Mouse (Mus musculus): Measurements from ENCODE around the gene Gata3.

Gene Gata3

GRCm38 (mm10) chr2:9885217-9885770 lies 4.5 kb downstream of the Gata3 start:
- DNase-seq: no peak

GRCm38 (mm10) chr2:9884533-9885216 lies 5.2 kb downstream of the Gata3 start:
- DNase-seq: no peak

- DNase-seq: no peak
These were observed 5.9 kb downstream of the Gata3 start for GRCm38 (mm10) chr2:9883803-9884532.

GRCm38 (mm10) chr2:9882926-9883802 lies 6.7 kb downstream of the Gata3 start:
- peak; percentile 28 for DNase-seq

- DNase-seq: no peak
These were observed 7.4 kb downstream of the Gata3 start for GRCm38 (mm10) chr2:9882371-9882925.

GRCm38 (mm10) chr2:9881611-9882023 lies 8.2 kb downstream of the Gata3 start:
- peak; percentile 20 for DNase-seq

GRCm38 (mm10) chr2:9881051-9881591 lies 8.7 kb downstream of the Gata3 start, which contains the start of gene 4930412O13Rik:
Gene 4930412O13Rik, plus strand, starts transcription at chr2:9881252.
- DNase-seq: no peak

- no peak for DNase-seq
These were observed 9.6 kb downstream of the Gata3 start for GRCm38 (mm10) chr2:9880271-9880670.

GRCm38 (mm10) chr2:9879493-9879892 lies 10.3 kb downstream of the Gata3 start:
- DNase-seq: peak; percentile 88

GRCm38 (mm10) chr2:9879092-9879491 lies 10.7 kb downstream of the Gata3 start:
- DNase-seq: no peak

GRCm38 (mm10) chr2:9878564-9879081 lies 11.2 kb downstream of the Gata3 start:
- peak; percentile 40 for DNase-seq

GRCm38 (mm10) chr2:9877966-9878563 lies 11.8 kb downstream of the Gata3 start:
- DNase-seq: no peak

GRCm38 (mm10) chr2:9877326-9877690 lies 12.5 kb downstream of the Gata3 start:
- no peak for DNase-seq

- no peak for DNase-seq
These were observed 13.1 kb downstream of the Gata3 start for GRCm38 (mm10) chr2:9876621-9877325.

- no peak for DNase-seq
These were observed 14.0 kb downstream of the Gata3 start for GRCm38 (mm10) chr2:9875676-9876357.

- no peak for DNase-seq
These were observed 14.6 kb downstream of the Gata3 start for GRCm38 (mm10) chr2:9875220-9875619.

- DNase-seq: no peak
These were observed 15.2 kb downstream of the Gata3 start for GRCm38 (mm10) chr2:9874467-9875219.

- no peak for DNase-seq
These were observed 16.1 kb downstream of the Gata3 start for GRCm38 (mm10) chr2:9873757-9874156.

- DNase-seq: no peak
These were observed 17.2 kb downstream of the Gata3 start for GRCm38 (mm10) chr2:9872682-9873081.

- DNase-seq: no peak
These were observed 18.0 kb downstream of the Gata3 start for GRCm38 (mm10) chr2:9871798-9872197.
